Mouse (Mus musculus): ENCODE data around the gene Stra6.

Gene Stra6

GRCm38 (mm10) chr9:58095977-58096376 is 32.4 kb downstream of the Stra6 start:
- no peak for DNase-seq (ENCODE audit: low spot score in 2 of 2)

GRCm38 (mm10) chr9:58096629-58097301 is 33.2 kb downstream of the Stra6 start:
- no peak for DNase-seq (ENCODE audit: low spot score in 2 of 2)

- no peak for DNase-seq (ENCODE audit: low spot score in 2 of 2)
Measured at GRCm38 (mm10) chr9:58099836-58100565, 36.4 kb downstream of the Stra6 start.

GRCm38 (mm10) chr9:58102013-58102412 is 38.4 kb downstream of the Stra6 start:
- no peak for DNase-seq (ENCODE audit: low spot score in 2 of 2)

- no peak for DNase-seq (ENCODE audit: low spot score in 2 of 2)
Measured at GRCm38 (mm10) chr9:58103647-58104046, 40.1 kb downstream of the Stra6 start.

- no peak for DNase-seq (ENCODE audit: low spot score in 2 of 2)
Measured at GRCm38 (mm10) chr9:58105595-58106169, 42.1 kb downstream of the Stra6 start.

- no peak for DNase-seq (ENCODE audit: low spot score in 2 of 2)
Measured at GRCm38 (mm10) chr9:58107494-58107893, 43.9 kb downstream of the Stra6 start.

GRCm38 (mm10) chr9:58110787-58111186 is 47.2 kb downstream of the Stra6 start:
- DNase-seq (ENCODE audit: low spot score in 2 of 2): no peak

- no peak for DNase-seq (ENCODE audit: low spot score in 2 of 2)
Measured at GRCm38 (mm10) chr9:58111431-58111830, 47.8 kb downstream of the Stra6 start.

GRCm38 (mm10) chr9:58112321-58112751 is 48.7 kb downstream of the Stra6 start:
- DNase-seq (ENCODE audit: low spot score in 2 of 2): peak in 1 of 2 experiments; percentile 5

GRCm38 (mm10) chr9:58112866-58113278 is 49.3 kb downstream of the Stra6 start:
- DNase-seq (ENCODE audit: low spot score in 2 of 2): no peak

- no peak for DNase-seq (ENCODE audit: low spot score in 2 of 2)
Measured at GRCm38 (mm10) chr9:58113279-58113884, 49.8 kb downstream of the Stra6 start.

- no peak for DNase-seq (ENCODE audit: low spot score in 2 of 2)
Measured at GRCm38 (mm10) chr9:58114019-58114418, 50.4 kb downstream of the Stra6 start.

GRCm38 (mm10) chr9:58115297-58115925 is 51.8 kb downstream of the Stra6 start:
- DNase-seq (ENCODE audit: low spot score in 2 of 2): no peak

GRCm38 (mm10) chr9:58116024-58116651 is 52.5 kb downstream of the Stra6 start:
- no peak for DNase-seq (ENCODE audit: low spot score in 2 of 2)

- no peak for DNase-seq (ENCODE audit: low spot score in 2 of 2)
Measured at GRCm38 (mm10) chr9:58118671-58119070, 55.1 kb downstream of the Stra6 start, which contains the start of gene Ccdc33. Gene Ccdc33, minus strand, starts transcription at chr9:58118823.

- DNase-seq (ENCODE audit: low spot score in 2 of 2): no peak
Measured at GRCm38 (mm10) chr9:58125085-58125484, 61.5 kb downstream of the Stra6 start.

- no peak for DNase-seq (ENCODE audit: low spot score in 2 of 2)
Measured at GRCm38 (mm10) chr9:58125811-58126210, 62.2 kb downstream of the Stra6 start.

- no peak for DNase-seq (ENCODE audit: low spot score in 2 of 2)
Measured at GRCm38 (mm10) chr9:58128926-58129413, 65.4 kb downstream of the Stra6 start.

GRCm38 (mm10) chr9:58129508-58129907 is 65.9 kb downstream of the Stra6 start:
- DNase-seq (ENCODE audit: low spot score in 2 of 2): no peak

GRCm38 (mm10) chr9:58130909-58131308 is 67.3 kb downstream of the Stra6 start:
- DNase-seq (ENCODE audit: low spot score in 2 of 2): no peak

Measured in natural killer cell, adult 2 months (primary cell).